Mouse (Mus musculus) limb, embryonic 10.5 days (tissue): ENCODE measurements at regions not wholly inside any gene's neighbourhood (a gene's known extent, or its start where the extent isn't known, plus 50 kb on each side); places are given as distances from the start of the nearest gene placed in this dataset.

ENCODE experiments used
- DNase-seq: peaks from one replicate; pipeline ENCODE4 v3.0.0-alpha.2; 2017; ENCODE audit warnings: low spot score
- H3K27ac ChIP-seq: fragments of 300-500 bp; sonication (generic); 2 replicates; pipeline ENCODE4 v1.5.1; 2016; ENCODE audit warnings: mild to moderate bottlenecking
- H3K27me3 ChIP-seq: fragments of 300-500 bp; sonication (generic); 2 replicates; pipeline ENCODE4 v1.6.1; 2016; ENCODE audit warnings: low read depth, mild to moderate bottlenecking; ENCODE audit not compliant: poor library complexity, severe bottlenecking
- H3K36me3 ChIP-seq: fragments of 300-500 bp; sonication (generic); 2 replicates; pipeline ENCODE4 v1.6.1; 2016; ENCODE audit warnings: mild to moderate bottlenecking, moderate library complexity
- H3K4me1 ChIP-seq: fragments of 300-500 bp; sonication (generic); 2 replicates; pipeline ENCODE4 v1.6.1; 2016
- H3K4me3 ChIP-seq: fragments of 300-500 bp; sonication (generic); 2 replicates; pipeline ENCODE4 v1.5.1; 2016; ENCODE audit warnings: mild to moderate bottlenecking, moderate library complexity
- H3K9me3 ChIP-seq: fragments of 300-500 bp; sonication (generic); replicated peaks from 2 replicates; pipeline ENCODE4 v1.6.1; 2016; ENCODE audit warnings: mild to moderate bottlenecking
- WGBS: fragments of 180-500 bp; shearing (Covaris S2); methylation state at CpG from one replicate; pipeline ENCODE4 v1.1.7; 2016; 5-methylcytosine and 5-hydroxymethylcytosine counted together

DNA sequence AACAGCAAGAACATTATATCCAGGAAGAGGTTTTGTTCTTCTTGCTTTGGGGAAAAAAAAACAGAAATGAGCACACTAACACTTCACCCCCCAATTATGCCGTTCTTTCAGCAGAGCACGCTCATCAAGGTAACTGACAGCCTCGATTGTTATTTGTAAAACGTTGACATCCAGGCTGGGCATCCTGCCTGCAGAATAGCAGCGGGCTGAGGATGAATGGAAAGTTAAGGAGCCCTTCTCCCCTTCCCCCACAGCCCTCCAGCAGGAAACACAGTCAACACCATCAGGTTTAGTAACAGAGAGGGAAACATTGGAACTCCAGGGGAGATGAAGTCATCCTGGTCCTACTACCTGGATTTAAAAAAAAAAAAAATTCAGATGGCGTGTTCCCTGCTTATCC is 63.3 kb upstream of the Mphosph6 start:
- H3K27me3 ChIP-seq: no peaks in the 10 kb centered on the region
- 42% methylated on average over 6 of the region's 6 CpGs for WGBS
- H3K27ac ChIP-seq: no peak overlapping the region
- no peak for DNase-seq
- H3K4me1 ChIP-seq: peaks cover 11% of the 10 kb centered on the region
- no peak overlapping the region for H3K4me3 ChIP-seq
- H3K9me3 ChIP-seq: no peaks in the 10 kb centered on the region
- H3K36me3 ChIP-seq: no peaks in the 10 kb centered on the region

DNA sequence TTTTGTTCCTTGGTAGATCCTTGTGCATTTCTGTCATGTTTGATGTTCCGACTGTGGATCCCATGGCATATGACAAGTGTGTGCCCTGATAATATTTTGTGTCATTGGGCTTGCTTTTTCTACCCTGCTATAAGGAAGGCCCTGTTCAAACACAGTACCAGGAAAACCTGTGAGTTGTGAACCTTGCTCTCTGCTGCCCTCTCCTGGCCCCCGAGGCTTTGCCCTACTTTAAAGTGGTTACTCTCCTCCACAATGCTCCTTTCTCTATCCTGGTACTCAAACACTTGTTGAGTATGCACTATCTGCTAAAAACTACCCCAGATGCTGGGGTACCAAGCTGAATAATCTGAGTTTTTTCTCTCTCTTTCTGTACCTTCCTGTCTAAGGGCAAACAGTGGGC is 62.1 kb upstream of the Mphosph6 start:
- DNase-seq: peak; percentile 86
- no peaks in the 10 kb centered on the region for H3K9me3 ChIP-seq
- H3K4me1 ChIP-seq: peaks cover 19% of the 10 kb centered on the region
- no peaks in the 10 kb centered on the region for H3K36me3 ChIP-seq
- H3K27me3 ChIP-seq: no peaks in the 10 kb centered on the region
- H3K4me3 ChIP-seq: no peak overlapping the region
- 36% methylated on average over 2 of the region's 2 CpGs for WGBS
- no peak overlapping the region for H3K27ac ChIP-seq

DNA sequence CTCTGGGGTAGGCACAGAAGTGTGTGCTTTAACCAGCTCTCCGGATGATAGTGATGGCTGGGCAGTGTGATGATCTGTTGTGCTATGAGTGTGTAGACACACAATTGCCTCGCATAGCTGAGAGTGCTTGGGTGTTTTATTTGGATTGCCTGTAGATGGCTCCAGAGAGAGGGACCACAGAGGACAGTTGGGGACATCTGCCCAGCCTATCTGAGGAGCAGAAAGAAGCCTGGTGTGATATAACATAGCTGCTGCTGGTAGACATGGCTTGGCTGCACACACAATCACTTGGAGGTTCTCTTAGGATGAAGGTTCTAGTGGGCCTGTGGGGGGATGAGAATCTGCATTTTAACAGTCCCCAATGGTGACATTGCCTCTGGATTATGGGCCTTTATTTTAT is 60.6 kb upstream of the Mphosph6 start:
- Histone ChIP-seq H3K4me3 (no peak overlapping the region), H3K27ac (no peak overlapping the region)

DNA sequence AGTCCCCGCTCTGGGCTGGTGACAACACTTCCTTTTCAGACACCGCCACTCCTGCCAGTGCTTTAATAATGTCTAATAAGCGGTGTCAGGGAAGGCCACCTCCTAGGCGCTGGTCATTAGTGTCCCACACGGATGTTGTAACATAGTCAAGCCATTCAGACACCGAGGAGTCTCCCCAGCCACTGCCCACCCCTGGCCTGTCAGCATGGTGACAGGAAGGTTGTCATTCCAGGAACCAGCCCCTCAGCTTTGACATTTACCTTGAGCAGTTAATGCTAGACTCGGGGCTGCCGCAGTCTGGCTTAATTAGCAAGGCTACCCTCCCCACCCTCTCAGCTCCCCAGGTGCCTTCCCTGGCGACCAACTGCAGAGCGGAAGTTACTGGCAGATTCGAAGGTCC is 58.0 kb upstream of the Mphosph6 start:
- DNase-seq: peak; percentile 52
- no peaks in the 10 kb centered on the region for H3K27me3 ChIP-seq
- 6% methylated on average over 11 of the region's 11 CpGs for WGBS
- no peaks in the 10 kb centered on the region for H3K9me3 ChIP-seq
- H3K4me3 ChIP-seq: peak overlapping the region; percentile 32
- peak overlapping the region; percentile 39; the same call in 1 of the 2 replicates for H3K27ac ChIP-seq
- no peaks in the 10 kb centered on the region for H3K36me3 ChIP-seq
- H3K4me1 ChIP-seq: peaks cover 12% of the 10 kb centered on the region

More for the DNA sequence above, 60.6 kb upstream of the Mphosph6 start:
- Histone ChIP-seq H3K9me3 (no peaks in the 10 kb centered on the region), H3K27me3 (no peaks in the 10 kb centered on the region), H3K4me1 (peaks cover 19% of the 10 kb centered on the region), H3K36me3 (no peaks in the 10 kb centered on the region)
- 65% methylated on average over 2 of the region's 2 CpGs for whole genome bisulfite sequencing
- no peak for DNase-seq

DNA sequence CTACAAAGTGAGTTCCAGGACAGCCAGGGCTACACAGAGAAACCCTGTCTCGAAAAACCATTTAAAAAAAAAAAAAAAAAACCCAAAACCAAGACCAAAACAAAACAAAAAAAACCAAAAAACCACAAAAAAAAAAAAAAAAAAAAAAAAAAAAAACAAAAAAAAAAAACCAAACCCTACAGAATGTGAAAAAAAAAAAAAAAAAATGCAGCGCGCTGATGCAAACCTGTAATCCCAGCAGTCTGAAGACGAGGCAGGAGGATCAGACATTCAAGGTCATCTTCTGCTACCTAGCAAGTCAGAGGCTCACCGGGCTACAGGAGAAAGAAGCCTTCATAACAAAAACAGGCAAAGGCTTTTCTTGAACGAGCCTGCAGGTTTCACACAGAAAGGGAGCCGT is 57.4 kb upstream of the Mphosph6 start:
- H3K9me3 ChIP-seq: no peaks in the 10 kb centered on the region
- H3K27ac ChIP-seq: no peak overlapping the region
- H3K4me3 ChIP-seq: no peak overlapping the region
- no peaks in the 10 kb centered on the region for H3K27me3 ChIP-seq
- DNase-seq: no peak
- no peaks in the 10 kb centered on the region for H3K36me3 ChIP-seq
- 70% methylated on average over 7 of the region's 7 CpGs for WGBS
- peaks cover 17% of the 10 kb centered on the region for H3K4me1 ChIP-seq

DNA sequence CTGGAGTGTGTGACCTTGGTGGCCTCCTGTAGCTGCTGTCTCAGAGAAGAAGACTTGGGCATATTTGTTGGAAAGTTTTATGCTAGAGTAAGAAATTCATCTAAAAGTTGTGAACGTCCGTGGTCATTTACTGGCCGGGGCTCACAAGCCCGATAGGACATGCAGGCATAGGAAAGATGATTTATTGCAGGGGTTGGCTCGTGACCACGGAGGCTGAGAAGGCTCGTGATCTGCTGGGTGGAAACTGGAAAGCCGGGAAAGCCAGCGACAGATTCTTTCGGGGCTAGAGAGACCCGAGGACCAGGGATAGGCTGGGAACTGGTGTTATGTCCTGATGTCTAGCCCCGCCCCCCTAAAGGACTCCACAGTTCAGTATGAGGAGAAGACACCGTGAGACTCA is 54.4 kb upstream of the Mphosph6 start:
- WGBS: 88% methylated on average over 13 of the region's 13 CpGs
- no peaks in the 10 kb centered on the region for H3K36me3 ChIP-seq

DNA sequence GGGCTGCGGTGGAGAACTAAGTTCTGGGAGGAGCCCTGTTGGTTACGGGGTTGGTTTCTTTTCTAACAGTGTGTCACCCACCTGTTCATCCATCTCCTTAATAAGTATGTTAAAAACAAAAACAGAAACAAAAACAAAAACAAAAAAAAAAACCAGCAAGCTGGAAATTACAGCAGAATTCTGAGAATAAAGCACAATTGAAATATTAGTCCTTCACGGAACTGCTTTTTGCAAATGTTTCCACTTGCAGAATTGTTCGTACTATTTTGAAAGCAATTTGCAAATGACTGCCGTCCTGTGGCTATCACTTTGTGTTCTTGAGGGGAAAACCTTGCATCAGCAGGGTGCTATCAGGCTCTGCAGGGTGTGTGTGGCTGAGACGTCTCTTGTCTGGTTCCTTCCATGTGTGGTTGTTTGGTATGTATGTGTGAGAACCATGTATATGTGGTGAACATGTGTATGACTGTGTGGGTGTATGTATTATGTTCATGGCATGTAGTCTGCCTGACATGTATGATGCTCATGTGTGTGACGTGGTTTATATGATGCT is 53.3 kb upstream of the Mphosph6 start:
- Histone ChIP-seq H3K36me3 (no peaks in the 10 kb centered on the region), H3K27me3 (no peaks in the 10 kb centered on the region), H3K4me1 (peaks cover 33% of the 10 kb centered on the region), H3K9me3 (no peaks in the 10 kb centered on the region), H3K27ac (no peak overlapping the region), H3K4me3 (no peak overlapping the region)
- DNase-seq: no peak
- 87% methylated on average over 7 of the region's 7 CpGs for WGBS

More for the DNA sequence above, 54.4 kb upstream of the Mphosph6 start:
- H3K4me1 ChIP-seq: peaks cover 36% of the 10 kb centered on the region
- no peaks in the 10 kb centered on the region for H3K9me3 ChIP-seq
- H3K4me3 ChIP-seq: no peak overlapping the region
- no peak overlapping the region for H3K27ac ChIP-seq
- no peaks in the 10 kb centered on the region for H3K27me3 ChIP-seq
- DNase-seq: no peak

DNA sequence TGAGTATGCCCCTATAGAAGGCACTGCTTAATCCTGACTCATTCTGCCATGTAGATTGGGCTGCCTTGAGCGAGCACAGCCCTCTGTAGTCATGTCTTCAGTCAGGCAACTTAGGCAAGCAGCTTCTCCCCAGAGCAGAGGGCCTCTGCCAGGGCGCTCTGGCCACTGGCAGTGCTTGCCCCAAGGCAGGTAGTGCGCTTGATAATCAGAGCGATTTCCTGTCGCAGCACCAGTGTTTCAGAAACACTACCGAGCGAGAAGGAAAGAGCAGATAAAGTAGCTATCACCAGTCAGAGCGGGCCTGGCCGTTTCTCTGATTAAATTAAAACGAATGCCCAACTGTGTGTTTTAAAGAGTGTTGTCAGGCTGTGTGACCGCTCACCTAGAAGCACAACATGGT is 52.6 kb upstream of the Mphosph6 start:
- Histone ChIP-seq H3K4me1 (peaks cover 25% of the 10 kb centered on the region), H3K4me3 (no peak overlapping the region), H3K9me3 (no peaks in the 10 kb centered on the region), H3K27ac (no peak overlapping the region), H3K27me3 (no peaks in the 10 kb centered on the region), H3K36me3 (no peaks in the 10 kb centered on the region)
- WGBS: 84% methylated on average over 11 of the region's 11 CpGs
- no peak for DNase-seq

DNA sequence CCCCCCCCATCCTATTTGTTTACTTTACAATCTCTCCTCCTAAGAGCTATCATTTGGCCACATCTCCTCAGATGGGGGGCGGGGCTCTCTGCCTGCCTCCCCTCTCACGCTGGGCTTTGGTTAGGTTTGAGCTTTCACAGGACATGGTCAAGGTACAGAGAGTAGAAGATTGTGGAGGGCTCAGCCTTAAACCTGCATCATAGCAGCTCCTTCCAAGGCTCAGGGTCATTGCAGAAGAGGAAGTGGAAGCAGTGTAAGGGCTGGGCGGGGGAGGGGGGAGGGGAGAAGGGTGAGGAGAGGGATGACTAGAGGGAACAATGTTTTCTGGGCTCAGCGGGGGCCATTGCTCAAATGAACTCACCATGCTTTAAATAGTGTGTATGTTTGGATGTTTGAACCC is 51.7 kb upstream of the Mphosph6 start:
- H3K4me1 ChIP-seq: peaks cover 24% of the 10 kb centered on the region
- no peaks in the 10 kb centered on the region for H3K9me3 ChIP-seq
- 47% methylated on average over 4 of the region's 4 CpGs for WGBS
- DNase-seq: no peak
- no peaks in the 10 kb centered on the region for H3K27me3 ChIP-seq
- H3K36me3 ChIP-seq: no peaks in the 10 kb centered on the region
- H3K27ac ChIP-seq: no peak overlapping the region
- H3K4me3 ChIP-seq: no peak overlapping the region

DNA sequence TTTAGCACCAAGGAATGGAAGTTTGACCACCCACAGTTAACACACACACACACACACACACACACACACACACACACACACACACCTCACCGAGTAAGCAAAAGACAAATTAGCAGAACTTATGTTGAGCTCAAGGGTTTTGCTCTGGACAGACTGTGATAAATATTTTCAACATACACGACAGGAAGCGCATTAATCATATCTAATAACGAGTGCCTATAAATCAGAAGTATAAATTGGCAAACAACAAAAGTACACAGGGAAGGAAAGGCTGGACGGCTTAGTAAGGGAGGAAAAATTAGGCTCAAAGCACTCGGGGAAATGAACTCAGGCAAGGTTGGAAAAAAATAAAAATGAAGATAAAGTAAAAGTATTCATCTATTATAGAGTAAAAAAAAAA is 50.8 kb upstream of the Mphosph6 start:
- Histone ChIP-seq H3K27ac (no peak overlapping the region), H3K9me3 (no peaks in the 10 kb centered on the region)
- WGBS: 65% methylated on average over 6 of the region's 6 CpGs

More for the DNA sequence above, 50.8 kb upstream of the Mphosph6 start:
- Histone ChIP-seq H3K4me3 (no peak overlapping the region), H3K36me3 (no peaks in the 10 kb centered on the region), H3K27me3 (no peaks in the 10 kb centered on the region), H3K4me1 (peaks cover 24% of the 10 kb centered on the region)
- DNase-seq: no peak
